Mouse (Mus musculus): ENCODE measurements at regions not wholly inside any gene's neighbourhood (a gene's known extent, or its start where the extent isn't known, plus 50 kb on each side); places are given as distances from the start of the nearest gene placed in this dataset.

DNA sequence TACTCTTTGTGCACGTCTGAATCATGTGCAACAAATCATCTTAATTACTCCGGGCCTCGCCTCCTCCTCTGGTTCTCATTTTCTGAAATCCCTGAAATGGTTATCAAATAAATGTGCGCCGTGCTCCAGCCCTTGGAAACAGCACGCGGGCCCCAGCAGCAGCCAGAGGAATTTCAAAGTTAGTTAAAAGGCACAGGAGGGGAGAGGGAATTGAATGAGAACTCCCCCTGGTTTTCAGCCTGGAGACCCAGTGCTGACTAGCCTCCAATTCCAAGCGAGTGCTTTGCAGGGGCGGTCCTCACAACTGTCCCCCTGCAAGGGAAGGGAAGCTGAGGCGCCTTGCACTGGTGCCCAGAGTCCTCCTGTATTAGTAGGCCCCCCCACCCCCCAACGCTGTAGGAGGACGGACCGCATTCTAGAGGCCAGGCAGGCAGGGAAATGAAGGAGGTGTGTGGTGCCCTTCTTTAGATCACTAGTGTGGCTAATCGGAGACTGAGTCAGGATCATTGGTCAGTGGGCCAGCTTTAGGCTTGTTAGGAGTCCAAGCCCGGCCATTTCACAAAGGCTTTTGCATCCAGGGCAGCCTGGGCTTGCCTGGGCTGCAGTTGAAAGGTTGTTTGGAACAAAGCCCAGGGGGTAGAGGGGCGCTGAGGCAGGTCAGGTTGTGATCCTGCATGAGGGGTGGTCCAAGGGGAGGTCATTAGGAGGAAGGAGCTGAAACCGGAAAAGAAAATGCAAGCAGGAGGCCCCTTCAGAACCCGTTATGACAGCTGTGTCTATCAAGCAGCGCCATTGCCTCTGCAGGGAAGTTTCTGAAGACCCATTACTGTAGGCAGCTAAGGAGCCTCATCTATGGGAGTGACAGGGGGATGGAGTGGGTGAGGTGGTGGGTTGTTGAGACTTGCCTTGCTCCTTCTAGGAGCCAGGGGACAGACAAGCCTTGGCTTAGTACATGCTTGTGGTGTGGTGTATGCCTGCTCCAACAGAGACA is 80.3 kb upstream of the Igfbp7 start:
- in situ Hi-C loops (cut with MboI, MseI): no loop called here

DNA sequence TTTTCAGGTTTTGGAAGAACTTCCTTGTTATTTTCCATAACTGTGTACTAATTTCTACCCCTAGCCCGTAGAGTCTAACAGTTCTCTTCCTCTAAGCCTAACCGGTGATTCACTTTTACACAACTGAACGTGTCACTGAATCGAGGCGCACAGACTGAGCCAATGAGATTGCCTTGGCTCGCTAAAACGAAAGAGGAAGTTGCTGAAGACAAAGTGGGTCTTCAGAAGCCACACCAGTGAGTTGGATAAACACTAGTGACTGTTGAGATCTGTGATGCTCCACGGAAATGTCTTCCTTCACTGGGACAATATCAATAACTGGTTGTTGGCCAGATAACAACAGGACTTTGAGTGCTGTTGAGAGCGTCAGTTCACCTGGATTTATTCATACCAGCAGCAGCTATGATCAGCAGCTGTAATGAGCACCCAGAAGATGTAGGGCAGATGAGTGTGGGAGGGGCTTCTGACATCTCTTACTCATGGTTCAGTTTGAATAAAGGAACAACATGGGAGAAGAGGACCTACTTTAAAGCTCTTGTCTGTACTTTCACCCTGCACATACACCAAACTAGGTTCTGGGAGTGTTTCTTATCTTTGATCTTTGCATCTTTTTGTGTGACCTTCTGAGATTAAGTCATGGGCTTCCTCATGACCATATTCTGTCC is 75.3 kb upstream of the Igfbp7 start:
- in situ Hi-C loops (cut with MboI, MseI): no loop called here

DNA sequence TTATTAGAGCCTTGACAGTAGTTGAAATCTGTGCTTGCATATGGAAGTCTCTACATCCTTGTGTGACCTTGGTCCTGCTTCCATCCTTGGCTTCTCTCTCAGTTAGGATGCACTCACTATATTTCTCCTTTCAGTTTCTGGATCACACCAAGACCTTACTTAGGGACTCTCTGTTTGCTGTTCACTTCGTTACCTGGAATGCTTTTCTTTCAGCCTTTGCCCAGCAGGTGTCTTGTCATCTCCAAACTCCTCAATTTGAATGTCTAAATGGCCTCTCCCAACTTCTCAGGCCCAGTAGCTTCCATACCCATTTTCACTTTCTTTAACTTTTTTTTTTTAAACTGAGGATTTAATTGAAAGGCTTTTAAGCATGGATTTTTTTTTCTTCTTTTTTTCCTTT is 74.0 kb upstream of the Igfbp7 start:
- in situ Hi-C loops (cut with MboI, MseI): no loop called here

DNA sequence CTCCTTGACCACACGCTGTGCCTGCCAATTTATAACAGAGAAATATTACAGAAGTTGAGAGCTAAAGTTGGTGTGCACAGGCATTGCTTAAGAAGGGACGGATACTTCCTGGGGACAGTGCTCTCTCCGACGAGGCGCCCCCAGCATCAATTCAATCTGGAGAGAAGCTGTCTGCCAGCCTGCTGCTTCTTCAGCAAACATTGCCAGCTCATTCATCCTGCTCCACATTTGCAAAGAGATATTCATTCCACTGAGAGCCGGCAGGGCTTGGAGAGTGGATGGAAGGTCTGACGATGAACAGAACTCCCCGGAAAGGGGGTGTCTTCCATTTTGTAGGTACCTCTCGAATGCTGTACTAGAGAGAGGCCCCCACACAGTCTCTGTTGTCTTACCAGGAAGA is 70.0 kb upstream of the Igfbp7 start:
- in situ Hi-C loops (cut with MboI, MseI): no loop called here

DNA sequence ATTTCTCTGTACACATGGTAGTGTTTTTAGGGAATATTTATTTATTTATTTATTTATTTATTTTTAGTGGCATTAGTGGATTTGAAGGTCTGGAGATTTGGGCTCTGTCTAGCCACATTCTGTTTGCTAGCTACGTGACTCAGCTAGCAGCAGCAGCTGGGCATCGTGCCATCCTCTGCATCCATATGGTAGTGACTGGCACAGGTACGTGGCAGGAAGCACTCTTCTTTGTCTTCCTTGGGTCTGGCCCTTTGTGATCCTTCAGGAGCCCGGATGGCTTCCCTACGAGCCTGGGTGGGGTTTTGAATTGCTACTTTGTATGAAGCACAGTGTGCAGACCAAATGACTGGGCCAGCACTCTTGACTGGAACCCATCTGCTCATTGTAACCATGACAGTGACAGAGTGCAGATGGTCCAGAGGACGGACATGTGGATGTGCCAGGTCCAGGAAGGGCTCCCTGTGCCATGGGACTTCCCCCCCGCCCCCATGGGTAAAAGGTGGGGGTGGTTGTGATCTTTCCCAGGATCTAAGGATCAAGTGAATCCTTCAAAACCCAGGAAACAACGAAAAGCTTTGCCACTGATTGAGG is 66.2 kb upstream of the Igfbp7 start:
- in situ Hi-C loops (cut with MboI, MseI): no loop called here

DNA sequence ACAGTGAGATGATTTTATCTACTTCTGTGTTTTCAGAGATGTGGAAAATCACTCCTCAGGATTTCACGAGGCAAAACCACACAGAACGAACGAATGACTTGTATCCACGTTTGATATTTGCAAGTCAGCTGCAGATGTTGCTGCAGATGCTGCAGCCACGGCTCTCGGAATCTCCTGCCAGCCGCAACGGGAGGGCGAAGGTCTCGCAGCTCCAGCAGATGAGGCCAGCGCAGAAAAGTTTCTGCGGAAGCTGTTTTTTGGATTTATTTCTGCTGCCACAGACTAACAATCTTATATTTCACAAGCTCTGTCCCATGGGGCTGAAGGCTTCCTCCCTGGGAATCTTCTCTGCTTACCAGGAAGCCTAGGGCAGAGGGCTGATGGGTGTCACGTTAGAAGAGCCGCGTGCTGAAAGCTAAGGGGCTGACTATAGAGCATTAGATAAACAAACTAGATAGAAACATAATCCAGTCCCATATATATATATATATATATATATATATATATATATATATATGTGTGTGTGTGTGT is 61.5 kb upstream of the Igfbp7 start:
- in situ Hi-C loops (cut with MboI, MseI): no loop called here

DNA sequence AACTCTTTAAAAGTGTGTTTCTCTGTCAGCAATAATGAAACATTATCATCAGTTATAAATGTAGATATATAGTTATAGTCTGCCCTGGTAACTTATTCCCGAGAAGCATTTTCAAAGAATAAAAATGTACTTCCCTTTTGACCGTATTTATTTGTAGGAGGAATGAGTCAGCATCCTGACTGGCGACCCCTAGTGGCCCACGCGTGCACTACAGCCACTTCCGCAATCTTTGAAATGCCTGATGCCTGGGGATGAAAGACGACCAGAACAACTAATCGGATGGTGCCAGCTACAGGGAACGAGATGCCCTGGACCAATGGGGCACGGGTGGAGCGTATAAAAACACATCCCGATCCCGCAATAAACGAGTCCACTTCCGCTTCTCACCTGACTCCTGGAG is 60.6 kb upstream of the Igfbp7 start:
- in situ Hi-C loops (cut with MboI, MseI): no loop called here

DNA sequence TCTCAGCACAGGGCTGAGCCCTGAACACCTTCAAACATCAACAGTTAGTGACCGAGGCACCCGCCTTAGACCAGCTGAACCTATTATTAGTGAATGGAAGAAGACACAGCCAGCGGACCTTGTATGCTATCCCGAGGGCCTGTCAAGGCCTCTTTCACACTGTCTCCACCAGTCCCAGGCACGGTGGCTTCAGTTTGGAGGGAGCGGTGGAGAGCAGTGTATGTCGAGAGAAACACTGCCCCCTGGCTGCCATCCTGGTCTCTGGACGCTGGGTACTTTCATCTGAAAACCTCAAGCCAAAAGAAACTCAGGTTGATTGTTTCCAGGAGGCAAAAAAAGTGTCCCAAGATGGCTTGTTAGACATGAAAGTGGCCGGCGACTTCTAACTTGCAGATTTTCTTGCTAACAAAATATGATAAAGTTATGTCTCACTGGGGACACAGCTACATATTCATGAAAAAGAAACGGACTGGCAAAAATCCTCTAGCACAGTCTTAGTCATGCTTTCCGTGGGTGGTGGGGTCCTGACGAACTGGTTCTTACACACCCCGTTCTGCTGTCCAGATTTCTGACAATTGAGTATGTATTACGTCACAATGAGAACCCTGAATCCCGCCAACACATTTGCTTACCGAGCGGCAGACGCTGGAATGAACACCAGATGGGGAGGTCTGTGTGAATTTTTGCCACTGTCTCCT is 57.2 kb upstream of the Igfbp7 start:
- in situ Hi-C loops (cut with MboI, MseI): loop anchor here (5.0 kb wide), 1 partner anchor 113 kb away; no protein-coding TSS in a partner anchor

DNA sequence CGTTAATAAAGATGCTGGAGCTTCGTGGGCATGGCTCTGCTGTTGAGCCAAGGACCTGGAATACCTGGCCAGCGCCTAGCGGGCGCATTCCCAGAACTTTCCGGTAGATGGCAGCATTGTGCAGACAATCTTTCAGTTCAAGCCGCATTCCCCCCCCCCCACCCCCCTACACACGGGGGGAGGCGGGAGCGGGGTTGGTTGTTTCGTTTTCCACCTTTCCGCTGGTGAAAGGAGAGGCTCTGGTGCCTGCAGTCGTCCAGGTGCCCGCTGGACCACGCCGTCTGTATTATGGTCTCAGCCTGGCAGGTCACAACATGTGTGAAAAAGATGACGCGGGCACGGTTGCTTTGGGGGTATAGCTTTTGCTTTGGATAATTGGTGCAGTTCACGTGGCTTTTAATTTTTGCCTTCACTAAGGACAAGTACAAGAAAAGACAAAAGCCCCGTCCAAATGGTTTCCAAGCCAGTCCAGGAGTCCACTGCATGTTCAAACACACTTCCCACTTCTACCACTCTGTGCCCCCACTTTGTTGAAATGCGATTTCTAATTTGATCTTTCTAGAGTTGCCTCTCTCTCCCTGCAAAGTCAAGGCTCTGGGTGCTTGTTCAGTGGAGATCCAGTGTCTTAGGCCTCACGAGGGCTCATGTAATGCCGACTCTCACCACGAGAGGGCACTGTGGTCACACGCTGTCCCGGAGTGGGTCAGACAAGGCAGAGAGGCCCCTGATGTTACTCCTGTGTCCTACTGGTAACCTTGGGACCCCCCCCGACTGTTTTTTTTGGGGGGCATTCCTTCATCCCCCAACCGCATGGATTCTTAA is 52.3 kb upstream of the Igfbp7 start:
- in situ Hi-C loops (cut with MboI, MseI): loop anchor here (5.0 kb wide), 1 partner anchor 108 kb away; no protein-coding TSS in a partner anchor

Measured in T-helper 2 cell (primary cell).